Mouse (Mus musculus) MN1 (cell line): Measurements from ENCODE around the gene Notch2.

Experiments
- DNase-seq: peaks from one replicate; pipeline ENCODE4 v3.0.0-alpha.2; 2016; ENCODE audit warnings: low spot score

Notch2 gene

DNA sequence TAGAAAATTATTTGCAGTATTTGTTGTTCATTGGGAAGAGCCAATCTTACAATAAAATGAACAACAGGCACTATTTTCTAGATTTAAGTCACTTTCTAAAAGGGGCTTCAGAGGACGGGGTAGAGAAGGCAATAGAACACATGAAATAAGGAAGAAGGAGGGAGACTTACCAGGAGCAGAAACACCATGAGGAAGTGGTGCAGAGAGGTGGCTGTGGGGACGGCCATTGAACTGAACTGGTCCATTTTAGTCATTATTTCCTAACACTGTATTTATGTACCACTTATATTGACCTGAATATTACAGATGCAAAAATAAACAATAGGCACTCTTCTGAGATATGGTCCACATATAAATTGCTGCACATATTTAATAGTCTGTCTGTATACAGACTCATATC is 143.7 kb downstream of the Notch2 start:
- DNase-seq: no peak

DNA sequence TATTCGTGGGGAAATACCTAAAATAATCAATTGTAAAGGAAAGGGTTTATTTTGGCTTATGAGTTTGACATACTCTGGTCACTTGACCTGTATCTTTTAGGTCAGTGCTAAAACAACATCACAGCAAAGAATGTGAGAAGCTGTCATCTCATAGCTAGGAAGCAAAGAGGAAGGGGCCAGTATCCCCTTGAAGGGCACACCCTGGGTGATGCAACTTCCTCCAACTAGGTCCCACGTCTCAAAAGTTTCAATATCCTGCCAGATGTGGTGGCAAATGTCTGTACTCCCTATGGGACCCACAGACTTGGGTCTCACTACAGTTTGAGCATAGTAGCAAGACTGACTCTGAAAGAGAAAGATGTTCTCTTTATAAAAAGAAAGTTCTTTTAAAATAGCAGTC is 144.3 kb downstream of the Notch2 start:
- DNase-seq: no peak

DNA sequence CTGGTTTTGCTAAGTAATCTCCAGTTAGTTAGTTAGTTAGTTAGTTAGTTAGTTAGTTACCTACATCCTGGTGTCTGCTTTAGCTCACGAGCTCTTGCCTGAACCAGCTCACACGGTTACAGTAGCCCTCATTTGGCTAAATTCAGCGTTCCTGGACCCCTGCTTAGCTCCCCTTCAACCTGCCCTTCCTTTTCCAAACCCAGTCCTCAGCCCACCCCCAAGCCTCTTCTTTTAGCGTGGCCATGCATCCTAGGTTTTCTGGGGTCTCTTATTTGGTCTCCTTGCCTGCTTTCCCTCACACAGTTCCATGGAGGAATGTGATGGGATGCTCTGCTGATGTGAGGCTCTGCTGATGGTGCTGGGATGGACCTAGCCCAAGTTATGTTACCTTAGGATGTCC is 145.3 kb downstream of the Notch2 start:
- no peak for DNase-seq

DNA sequence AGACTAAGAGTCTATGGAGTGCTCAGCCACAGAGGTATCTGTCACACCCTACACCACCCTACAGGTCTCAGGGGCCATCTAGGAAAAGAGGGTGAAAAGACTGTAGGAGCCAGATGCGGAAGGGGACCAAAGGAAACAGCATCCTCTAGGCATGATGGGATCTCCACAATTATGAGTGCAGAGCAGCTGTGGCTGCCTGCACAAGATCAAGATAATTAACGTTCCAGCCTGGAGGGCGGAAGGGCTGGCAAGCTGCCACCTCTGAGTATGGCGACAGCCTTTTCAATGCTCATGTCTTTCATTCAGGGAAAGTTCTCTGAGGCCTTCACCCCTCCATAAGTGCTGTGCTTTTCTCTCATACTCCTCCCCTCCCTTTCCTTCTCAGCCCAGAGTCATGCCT is 146.0 kb downstream of the Notch2 start:
- DNase-seq: peak; percentile 73

DNA sequence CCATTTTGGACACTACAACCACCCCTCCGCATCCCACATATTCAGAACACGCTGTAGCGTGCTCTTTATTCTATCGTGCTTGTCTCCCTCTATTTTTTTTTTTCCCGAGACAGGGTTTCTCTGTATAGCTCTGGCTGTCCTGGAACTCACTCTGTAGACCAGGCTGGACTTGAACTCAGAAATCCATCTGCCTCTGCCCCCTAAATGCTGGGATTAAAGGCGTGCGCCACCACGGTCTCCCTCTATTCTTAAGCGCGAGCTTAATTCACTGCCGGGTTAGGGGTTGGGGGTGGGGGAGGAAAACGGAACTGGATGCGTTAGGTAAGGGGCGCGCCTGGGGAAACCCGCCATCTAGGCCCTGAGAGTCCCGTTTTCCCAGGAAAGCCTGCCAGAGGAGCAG is 147.0 kb downstream of the Notch2 start, which contains the start of gene Adam30:
Adam30 (plus strand) TSS at position 301 of the 400 bp plus-strand sequence.
- DNase-seq: no peak

DNA sequence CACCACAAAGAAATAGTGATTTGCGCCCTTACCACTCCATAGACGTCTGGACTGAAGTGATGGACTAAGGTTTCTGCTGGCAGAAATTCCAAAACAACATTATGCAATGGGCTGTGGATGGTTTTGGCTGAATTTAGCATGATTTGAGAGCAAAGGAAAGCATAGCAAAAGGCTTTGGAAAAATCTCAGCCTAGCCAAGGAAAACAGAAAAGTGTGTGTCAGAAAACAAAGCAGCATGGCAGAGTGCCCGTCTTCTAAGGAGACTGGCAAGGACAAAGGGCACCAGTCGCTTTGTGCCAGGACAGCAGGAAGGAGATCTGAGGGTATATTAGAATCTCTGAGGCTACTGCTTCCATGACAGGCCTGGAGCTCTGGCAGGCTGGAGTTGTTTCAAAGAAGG is 165.0 kb downstream of the Notch2 start:
- DNase-seq: no peak

DNA sequence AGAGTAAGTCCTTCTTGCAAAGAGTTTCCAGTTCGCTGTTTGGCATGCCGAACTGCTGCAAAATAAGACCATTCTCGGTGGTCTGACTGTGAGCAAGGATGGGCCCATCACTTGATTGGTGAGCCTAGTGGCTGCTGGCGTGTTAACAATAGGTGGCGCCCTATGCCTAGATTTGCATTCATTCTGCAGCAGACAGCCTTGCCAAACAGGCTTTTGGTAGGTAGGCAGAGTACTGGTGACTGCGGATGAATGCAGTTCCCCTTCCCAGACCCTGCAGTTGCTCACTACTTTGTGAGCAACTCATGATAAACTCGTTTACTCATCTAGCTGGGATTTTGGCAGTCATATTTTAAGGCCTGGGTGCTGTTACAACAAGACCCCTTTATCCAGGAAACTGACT is 167.5 kb downstream of the Notch2 start:
- peak; percentile 26 for DNase-seq

DNA sequence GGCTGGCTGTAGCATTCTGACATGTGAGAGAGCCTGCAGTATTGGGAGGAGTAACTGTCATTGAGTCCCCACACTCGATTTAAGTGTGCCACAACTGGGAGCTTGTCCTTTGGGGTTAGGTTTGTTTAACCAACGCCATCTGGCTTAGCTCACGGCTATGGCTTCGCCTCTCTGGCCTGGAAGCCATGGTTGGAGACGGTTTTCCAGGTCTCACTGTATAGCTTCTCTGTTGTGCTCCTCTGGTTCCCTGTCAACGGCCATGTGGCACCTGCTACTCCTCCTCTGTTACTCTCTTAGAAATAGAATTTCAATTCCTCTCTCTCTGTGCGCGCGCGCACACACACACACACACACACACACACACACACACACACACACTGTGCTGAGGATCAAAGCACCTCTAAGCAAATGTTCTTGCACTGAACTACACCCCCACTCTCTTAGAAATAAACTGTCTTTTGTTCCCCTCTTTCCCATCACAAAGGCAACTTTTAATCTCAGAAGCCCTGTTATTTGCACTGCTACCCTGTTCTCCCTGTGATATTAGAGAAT is 171.9 kb downstream of the Notch2 start:
- no peak for DNase-seq

DNA sequence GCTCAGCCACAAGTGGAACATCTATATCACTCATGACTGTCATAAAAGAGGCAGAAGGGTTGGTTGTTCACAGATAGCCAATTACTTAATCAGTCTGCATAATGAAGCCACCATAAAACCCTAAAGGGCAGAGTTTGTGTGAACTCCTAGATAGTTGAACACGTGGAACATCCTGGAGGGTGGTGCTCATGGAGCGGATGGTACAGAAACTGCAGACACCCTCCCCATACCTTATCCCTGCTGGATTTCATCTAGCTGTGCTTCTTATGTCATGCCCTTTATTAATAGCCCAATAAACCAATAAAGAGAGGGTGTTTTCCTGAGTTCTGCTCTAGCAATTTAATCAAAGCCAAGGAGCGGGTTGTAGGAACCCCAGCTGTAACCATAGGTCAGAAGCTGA is 174.4 kb downstream of the Notch2 start:
- DNase-seq: no peak

DNA sequence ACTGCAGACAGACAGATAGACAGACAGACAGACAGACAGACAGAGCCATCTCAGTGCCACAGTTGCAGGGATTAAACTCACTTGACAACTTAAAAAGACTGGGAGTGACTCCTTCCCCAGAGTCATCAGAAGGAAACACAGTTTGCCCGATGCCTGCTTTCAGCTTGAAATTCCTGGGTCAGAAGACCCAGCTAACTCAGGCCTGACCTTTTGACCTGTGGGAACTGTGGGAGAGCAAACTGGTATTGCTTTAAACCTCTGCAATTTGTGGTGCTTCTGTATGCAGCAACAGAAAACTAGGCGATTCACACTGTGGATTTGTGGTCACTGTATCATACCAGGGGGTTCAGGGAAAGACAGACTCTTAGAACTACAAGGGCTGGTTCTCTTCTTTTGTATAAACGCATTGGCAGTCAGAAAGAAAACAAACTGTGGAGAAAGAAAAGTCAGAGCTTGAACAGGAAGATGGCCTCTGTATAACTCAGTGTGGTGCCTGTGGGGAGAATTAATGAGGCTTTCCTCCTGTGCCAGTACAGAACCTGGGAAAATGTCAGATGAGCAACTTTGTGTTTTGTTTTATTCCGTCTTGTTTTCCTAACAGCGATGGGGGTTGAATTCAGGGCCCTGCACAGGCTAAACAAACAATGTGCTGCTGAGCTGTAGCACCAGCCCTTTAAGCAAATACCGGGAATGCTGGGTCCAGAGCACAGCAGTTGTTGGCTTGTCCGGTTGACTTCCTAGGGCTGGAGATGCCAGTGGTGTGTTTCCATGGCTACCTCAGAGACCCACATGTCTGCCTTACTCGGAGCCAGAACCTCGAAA is 184.6 kb downstream of the Notch2 start:
- DNase-seq: no peak

DNA sequence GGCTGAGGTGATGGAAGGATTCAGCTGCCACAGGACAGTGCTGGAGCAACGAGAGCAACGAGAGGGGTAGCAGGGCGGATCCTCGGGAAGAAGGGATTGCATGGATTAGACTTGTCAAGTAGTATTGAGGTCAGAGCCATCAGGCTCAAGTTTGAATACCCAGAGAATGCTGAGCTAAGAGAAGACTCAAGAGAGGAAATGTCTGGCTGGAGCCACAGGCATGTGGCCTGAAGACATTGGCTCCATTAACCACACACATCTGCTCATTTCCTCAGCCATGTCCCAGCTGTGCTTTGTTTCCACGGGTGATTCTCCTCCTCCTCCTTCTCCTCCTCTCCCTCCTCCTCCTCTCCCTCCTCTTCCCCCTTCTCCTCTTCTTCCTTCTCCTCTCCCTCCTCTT is 186.4 kb downstream of the Notch2 start:
- DNase-seq: no peak
